Mouse (Mus musculus) thymus, adult 2 months (tissue): ENCODE measurements around the gene Clpsl2.

Source experiments
- CTCF ChIP-seq: fragments of 200-500 bp; IDR thresholded peaks from 2 replicates; pipeline ENCODE4 v1.5.1; 2012; ENCODE audit warnings: mild to moderate bottlenecking, control low read depth, low read length, moderate library complexity, borderline replicate concordance; ENCODE audit not compliant: control insufficient read depth, poor library complexity, insufficient read depth; ENCODE audit errors: extremely low read depth
- POLR2A ChIP-seq: fragments of 200-500 bp; IDR thresholded peaks from 2 replicates; pipeline ENCODE4 v1.6.1; 2012; ENCODE audit warnings: mild to moderate bottlenecking, low read length, control low read depth, moderate library complexity; ENCODE audit not compliant: control insufficient read depth, poor library complexity, insufficient read depth; ENCODE audit errors: extremely low read depth

GRCm38 (mm10) chr17:28592998-28593397, 43.8 kb downstream of the Clpsl2 start:
- TF ChIP-seq CTCF (peak; percentile 92), POLR2A (no peak)
